Mouse (Mus musculus) adrenal gland, adult 8-10 months (tissue): ENCODE data around the gene Pitpnm2. TPM values are rescaled to one million over a fixed set of nuclear protein-coding genes. Genes with fewer than 3 reads are reported as not detected.
A peak's percentile ranks its signal among the peaks of the same experiment; 100 is the strongest.

Source experiments
- DNase-seq: peaks from one replicate; pipeline ENCODE4 v3.0.0; 2022
- total RNA-seq, 4 experiments: library from RNA; stranded (reverse); gene quantifications; 2 replicates each; pipeline ENCODE4 v1.2.4; 2022

Pitpnm2 gene
- total RNA-seq, 4 experiments from 2014 or later: 52.7 to 67.0 (median 62.5) TPM

GRCm38 (mm10) chr5:124119204-124119603, 130.4 kb downstream of the Pitpnm2 start:
- DNase-seq: no peak

GRCm38 (mm10) chr5:124115990-124116845, 133.3 kb downstream of the Pitpnm2 start, which contains the start of gene Arl6ip4:
Gene Arl6ip4 (plus strand): TSS chr5:124116089.
- peak; percentile 62 for DNase-seq

GRCm38 (mm10) chr5:124115531-124115930, 134.0 kb downstream of the Pitpnm2 start:
- no peak for DNase-seq

- DNase-seq: no peak
Observed at GRCm38 (mm10) chr5:124114276-124115025, 135.1 kb downstream of the Pitpnm2 start.

- DNase-seq: peak; percentile 77
Observed at GRCm38 (mm10) chr5:124113030-124113429, 136.5 kb downstream of the Pitpnm2 start.

GRCm38 (mm10) chr5:124112531-124112930, 137.0 kb downstream of the Pitpnm2 start:
- peak; percentile 52 for DNase-seq

- peak; percentile 91 for DNase-seq
Observed at GRCm38 (mm10) chr5:124111742-124112497, 137.6 kb downstream of the Pitpnm2 start, which contains the start of gene Ogfod2. Gene Ogfod2 (plus strand): TSS chr5:124112297.

GRCm38 (mm10) chr5:124111077-124111741, 138.4 kb downstream of the Pitpnm2 start:
- DNase-seq: no peak

GRCm38 (mm10) chr5:124103552-124103951, 146.0 kb downstream of the Pitpnm2 start:
- DNase-seq: no peak

- no peak for DNase-seq
Observed at GRCm38 (mm10) chr5:124103020-124103419, 146.5 kb downstream of the Pitpnm2 start.

GRCm38 (mm10) chr5:124102326-124102725, 147.2 kb downstream of the Pitpnm2 start:
- DNase-seq: no peak

- DNase-seq: no peak
Observed at GRCm38 (mm10) chr5:124100128-124101044, 149.2 kb downstream of the Pitpnm2 start.

GRCm38 (mm10) chr5:124098923-124099322, 150.6 kb downstream of the Pitpnm2 start:
- DNase-seq: no peak

GRCm38 (mm10) chr5:124095596-124096232, 153.8 kb downstream of the Pitpnm2 start, which contains the start of gene Abcb9:
Gene Abcb9 (minus strand): TSS chr5:124095798.
- DNase-seq: peak; percentile 98

GRCm38 (mm10) chr5:124095077-124095581, 154.4 kb downstream of the Pitpnm2 start:
- no peak for DNase-seq

GRCm38 (mm10) chr5:124093852-124094604, 155.5 kb downstream of the Pitpnm2 start:
- no peak for DNase-seq

- no peak for DNase-seq
Observed at GRCm38 (mm10) chr5:124093120-124093794, 156.3 kb downstream of the Pitpnm2 start.

GRCm38 (mm10) chr5:124091951-124092406, 157.6 kb downstream of the Pitpnm2 start:
- no peak for DNase-seq
